Mouse (Mus musculus) ovary, postnatal 14 days (tissue): ENCODE measurements around the gene Rln1.
A peak's percentile ranks its signal among the peaks of the same experiment; 100 is the strongest.

Source experiments
- DNase-seq: peaks from one replicate; pipeline ENCODE4 v3.0.0; 2022; ENCODE audit warnings: low spot score

Rln1 gene

DNA sequence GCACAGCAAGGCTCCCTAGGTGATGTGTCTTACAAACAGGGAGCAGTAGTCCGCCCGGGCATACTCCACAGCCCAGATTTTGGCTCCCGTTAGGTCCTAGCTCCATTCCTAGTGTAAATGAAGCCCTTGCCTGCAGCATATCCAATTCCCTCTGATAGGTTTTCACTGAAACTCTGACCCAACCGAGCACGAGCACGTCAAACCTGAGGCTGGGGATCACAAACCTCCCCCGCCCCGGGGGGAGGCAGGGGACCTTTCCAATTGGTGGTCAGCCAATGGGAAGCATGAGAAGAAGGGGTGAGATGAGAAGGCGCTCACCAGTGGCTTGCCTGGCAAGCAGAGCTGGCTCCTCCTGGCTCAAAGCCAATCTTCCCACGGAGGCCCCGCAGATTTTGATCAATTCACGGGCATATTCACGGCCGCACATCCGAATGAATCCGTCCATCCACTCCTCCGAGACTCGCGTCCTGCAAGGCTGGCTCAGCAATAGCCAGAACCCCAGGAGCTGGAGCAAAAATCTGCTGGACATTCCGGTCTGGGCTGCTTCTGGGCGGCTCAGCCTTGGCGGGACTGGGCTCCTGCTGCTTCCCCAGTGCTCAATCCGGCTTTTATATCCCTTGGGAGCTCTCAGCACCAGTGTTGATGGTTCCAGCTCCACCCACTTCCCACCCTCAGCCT is at the start of gene Rln1:
Gene Rln1, minus strand, starts transcription at position 603 of the 678 bp plus-strand sequence.
- peak; percentile 11 for DNase-seq

DNA sequence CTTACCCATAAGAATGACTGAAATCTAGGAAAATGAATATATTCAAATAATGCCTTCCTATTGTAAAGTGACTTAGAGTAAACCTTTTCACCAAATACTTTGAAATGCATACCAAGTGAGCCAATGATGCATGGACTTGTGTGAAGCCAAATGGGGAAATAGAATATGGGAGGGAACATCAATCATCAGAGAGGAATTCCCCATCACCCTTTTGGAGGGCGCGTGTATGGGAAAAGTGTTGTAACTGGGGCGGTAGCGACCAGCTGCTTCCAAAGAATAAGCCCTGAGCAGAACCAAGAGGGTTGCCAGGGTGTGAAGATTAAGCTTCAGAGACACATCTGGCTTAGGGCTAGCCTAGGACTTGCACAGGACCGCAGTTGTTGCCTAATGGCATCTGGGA is 48.9 kb upstream of the Rln1 start:
- DNase-seq, result no peak

- DNase-seq, result no peak
These were observed 45.6 kb upstream of the Rln1 start for GRCm38 (mm10) chr19:29379839-29380603.

GRCm38 (mm10) chr19:29376382-29376781 is 41.9 kb upstream of the Rln1 start:
- no peak for DNase-seq

DNA sequence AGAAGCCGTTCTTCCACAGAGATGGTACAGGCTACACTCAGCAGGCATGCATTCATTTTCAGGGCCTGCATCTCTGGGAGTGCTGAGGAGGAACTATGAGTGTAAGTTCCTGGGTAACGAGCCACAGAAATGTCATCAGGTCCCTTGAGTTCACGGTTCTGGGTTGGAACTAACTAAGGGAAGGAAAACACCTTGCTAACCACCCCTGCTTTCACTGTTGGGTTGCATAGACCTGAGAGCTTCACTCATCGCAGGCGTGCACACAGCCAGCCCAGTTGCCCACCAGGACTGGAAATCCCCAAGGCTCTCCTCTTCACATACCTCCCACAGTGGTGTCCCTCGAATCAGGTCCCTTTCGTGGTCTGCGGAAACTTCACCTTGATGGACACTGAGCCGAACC is 40.5 kb upstream of the Rln1 start:
- DNase-seq, result no peak

DNA sequence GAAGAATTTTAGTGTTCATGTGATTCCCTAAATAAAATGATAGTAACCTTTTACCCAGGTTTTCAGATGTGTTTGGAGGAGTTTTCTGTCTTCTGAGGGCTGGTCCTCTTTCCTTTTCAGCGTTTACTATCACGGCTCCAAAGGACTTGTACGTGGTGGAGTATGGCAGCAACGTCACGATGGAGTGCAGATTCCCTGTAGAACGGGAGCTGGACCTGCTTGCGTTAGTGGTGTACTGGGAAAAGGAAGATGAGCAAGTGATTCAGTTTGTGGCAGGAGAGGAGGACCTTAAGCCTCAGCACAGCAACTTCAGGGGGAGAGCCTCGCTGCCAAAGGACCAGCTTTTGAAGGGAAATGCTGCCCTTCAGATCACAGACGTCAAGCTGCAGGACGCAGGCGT is 39.0 kb upstream of the Rln1 start:
- no peak for DNase-seq

DNA sequence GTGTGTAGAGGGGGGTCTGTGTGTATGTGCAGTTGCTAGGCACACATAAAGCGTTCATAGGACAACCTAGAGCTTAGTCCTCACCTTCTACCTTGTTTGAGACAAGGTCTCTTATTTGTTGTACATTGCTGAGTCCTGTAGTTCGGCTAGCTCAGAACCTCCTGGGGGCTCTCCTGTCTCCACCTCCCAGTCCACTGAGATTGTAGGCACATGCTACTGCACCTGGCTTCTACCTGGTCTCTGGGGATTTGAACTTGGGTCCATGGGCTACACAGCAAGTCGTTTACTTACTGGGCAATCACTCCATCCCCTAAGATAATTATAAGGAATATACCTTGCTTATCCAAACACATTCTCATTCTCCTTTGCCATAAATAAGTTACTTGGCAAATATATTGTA is 38.2 kb upstream of the Rln1 start:
- DNase-seq, result no peak

DNA sequence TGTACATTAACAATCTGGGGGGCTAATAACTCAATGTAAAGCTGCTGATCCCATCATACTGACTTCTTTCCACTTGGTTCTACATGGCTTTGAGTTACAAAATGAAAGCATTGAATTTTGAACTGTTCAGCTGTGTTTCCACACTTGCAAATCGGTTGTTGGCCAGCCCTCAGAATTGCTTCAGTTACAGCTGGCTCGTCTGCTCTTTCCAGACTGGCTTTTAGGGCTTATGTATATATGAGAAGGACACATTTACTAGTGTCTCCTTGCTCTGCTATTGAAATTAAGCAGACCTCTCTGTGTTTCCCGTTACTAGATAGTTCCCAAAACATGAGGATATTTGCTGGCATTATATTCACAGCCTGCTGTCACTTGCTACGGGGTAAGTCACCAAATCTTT is 37.7 kb upstream of the Rln1 start:
- no peak for DNase-seq

- DNase-seq, result no peak
These were observed 37.0 kb upstream of the Rln1 start for GRCm38 (mm10) chr19:29371284-29372081.

DNA sequence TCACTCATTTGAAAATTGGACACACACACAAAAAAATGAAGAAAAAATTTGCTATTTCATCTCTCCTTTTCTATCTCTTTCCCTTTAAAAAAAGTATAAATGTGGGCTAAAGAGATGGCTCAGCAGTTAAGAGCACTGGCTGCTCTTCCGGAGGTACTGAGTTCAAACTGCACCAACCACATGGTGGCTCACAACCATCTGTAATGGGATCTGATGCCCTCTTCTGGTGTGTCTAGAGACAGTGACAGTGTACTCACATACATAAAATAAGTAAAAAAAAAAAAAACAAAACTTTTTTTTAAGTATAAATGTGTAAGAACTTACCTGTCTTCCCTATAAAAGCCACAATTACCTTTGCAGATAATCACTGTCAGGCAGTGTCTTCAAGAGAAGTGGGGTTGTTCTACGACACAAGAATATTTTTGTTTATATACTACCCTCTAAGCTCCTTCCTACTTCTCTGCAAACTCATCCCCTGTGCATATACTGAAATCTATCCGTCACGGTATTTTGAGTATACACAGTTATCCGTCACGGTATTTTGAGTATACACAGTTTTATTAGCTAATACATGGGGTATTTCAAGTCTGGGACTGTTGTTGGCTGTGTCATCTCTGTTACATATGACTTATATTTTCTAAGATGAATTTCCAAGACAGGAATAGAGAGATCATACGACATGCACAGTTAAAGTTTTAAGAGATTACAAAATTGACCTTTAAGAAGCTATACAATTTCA is 36.2 kb upstream of the Rln1 start:
- DNase-seq, result no peak

DNA sequence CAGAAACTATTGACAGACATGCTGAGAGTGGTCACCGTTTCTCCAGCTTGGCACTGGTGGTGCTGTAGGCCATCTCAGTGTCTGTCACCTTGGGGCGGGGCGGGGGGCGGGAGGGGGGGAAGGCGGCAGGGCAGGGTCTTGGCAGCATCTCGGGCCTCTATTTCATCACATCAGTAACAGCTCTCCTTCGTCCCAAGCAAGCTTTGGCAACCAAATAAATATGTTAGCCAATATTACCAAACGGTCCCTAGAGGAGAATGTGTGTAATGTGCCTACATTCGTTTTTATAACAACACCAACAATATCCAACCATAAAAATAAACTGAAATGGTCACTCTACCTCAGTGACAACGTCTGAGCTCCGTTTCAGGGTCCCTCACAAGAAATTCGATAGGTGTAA is 35.6 kb upstream of the Rln1 start:
- no peak for DNase-seq

- no peak for DNase-seq
These were observed 34.3 kb upstream of the Rln1 start for GRCm38 (mm10) chr19:29368671-29369309.

- DNase-seq, result no peak
These were observed 33.6 kb upstream of the Rln1 start for GRCm38 (mm10) chr19:29368041-29368440.

DNA sequence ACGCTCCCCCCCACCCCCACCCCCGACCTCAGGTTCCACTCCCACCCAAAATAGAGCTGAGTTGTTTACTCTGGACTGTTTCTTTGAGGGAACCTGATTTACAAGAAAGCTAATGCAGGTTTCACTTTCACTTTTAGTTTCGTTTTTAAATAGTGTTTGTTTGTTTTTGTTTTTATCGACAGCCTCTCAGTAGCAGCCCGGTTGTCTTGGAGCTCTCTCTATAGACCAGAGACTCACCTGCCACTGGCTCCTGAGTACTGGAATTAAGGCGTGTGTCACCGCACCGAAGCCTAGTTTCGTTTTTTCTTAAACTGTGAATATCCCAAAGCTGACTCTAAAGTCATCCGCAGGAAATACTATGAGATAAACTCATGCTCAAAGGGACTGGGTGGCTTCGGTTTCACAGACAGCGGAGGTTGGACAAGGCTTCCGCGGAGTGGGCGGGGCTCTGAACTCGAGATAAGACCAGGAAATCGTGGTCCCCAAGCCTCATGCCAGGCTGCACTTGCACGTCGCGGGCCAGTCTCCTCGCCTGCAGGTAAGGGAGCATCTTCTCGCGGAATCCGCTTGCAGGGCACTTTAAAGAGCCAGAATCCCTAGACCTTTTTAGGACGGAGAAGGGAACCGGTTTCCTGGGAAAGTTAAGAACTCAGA is 32.6 kb upstream of the Rln1 start, which contains the start of the genes Plgrkt and Cd274:
Gene Plgrkt, minus strand, starts transcription at position 422 of the 654 bp plus-strand sequence.
Gene Cd274, plus strand, starts transcription at position 487 of the 654 bp plus-strand sequence.
- peak; percentile 45 for DNase-seq

- no peak for DNase-seq
These were observed 31.9 kb upstream of the Rln1 start for GRCm38 (mm10) chr19:29366226-29366968.

DNA sequence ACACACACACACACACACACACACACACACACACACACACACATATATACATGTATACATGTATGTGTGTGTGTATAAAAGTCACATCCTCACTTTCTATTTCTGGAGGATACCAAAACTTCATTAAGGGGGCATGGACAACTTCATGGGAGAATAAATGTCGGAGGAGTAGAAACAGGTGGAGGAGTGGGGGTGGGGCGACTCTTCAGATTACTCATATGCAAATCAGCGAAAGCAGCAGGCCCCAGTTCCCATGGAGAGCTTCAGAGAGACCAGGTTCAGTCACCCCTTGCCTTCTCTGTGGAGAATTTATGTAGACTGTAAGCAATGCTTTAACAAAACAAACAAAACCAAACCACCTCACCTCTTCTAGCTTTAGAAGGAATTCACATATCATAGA is 30.6 kb upstream of the Rln1 start:
- DNase-seq, result no peak

GRCm38 (mm10) chr19:29364076-29364475 is 29.6 kb upstream of the Rln1 start:
- no peak for DNase-seq

DNA sequence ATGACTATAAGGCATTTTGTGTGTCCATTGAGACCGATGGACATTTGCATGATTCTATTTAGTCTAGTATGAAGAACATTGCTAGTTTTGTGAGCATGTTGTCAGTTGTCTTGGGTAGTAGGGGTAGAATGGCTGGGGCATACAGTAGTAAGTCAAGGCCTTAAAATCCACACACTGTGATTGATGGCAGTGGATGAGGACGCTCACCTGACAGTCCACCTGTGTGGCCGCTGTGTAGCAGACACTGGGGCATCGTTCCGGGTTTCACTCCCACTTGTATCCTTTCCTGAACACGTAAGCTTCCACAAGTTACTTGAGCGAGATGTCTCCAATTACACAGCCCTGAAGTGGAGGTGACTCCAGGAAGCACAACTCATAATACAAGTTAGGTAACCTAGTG is 29.1 kb upstream of the Rln1 start:
- no peak for DNase-seq

DNA sequence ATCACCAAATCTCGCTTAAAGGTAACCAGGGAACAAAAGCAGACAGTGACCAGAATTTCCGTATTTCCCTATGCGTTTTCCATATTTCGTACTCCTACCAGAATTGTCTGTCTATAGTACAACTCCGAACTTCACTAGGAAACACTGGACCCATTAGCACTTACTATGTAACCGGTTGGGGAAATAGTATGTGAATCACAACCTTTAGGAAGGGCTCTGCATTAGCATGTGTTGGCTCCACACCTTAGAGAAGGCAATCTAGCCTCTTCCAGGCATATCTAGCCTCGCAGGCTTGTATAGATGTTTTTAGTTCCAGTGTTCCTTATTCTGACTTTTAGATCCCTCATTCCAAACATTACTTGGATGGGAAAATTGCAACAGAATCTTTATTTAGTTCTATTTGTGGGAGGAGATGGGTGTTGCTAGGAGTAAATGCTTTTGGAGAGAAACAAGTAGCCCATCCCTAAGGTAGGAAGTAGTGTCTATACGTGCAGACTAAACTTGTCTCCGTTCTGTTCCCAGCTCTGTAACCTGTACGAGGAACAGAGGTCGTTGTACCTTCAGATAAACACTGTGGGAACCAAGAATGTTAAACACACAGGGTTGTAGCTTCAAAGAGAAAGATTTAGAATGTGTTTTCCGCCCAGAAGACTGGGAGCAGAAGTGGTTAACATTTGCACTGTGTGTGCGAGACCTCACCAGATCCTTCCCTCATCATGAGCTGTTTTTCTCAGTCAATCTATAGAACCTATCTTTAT is 27.9 kb upstream of the Rln1 start:
- no peak for DNase-seq
